Mouse (Mus musculus): Measurements from ENCODE around the gene Ptrh2. TPM values are rescaled to one million over a fixed set of nuclear protein-coding genes. Genes with fewer than 3 reads are reported as not detected.

Gene Ptrh2
- 31.0 TPM for polyA plus RNA-seq (2014; fragmentation: Illumina TruSeq; extraction: RNeasy Lipid Tissue Mini Kit (QIAGEN cat#74804))

DNA sequence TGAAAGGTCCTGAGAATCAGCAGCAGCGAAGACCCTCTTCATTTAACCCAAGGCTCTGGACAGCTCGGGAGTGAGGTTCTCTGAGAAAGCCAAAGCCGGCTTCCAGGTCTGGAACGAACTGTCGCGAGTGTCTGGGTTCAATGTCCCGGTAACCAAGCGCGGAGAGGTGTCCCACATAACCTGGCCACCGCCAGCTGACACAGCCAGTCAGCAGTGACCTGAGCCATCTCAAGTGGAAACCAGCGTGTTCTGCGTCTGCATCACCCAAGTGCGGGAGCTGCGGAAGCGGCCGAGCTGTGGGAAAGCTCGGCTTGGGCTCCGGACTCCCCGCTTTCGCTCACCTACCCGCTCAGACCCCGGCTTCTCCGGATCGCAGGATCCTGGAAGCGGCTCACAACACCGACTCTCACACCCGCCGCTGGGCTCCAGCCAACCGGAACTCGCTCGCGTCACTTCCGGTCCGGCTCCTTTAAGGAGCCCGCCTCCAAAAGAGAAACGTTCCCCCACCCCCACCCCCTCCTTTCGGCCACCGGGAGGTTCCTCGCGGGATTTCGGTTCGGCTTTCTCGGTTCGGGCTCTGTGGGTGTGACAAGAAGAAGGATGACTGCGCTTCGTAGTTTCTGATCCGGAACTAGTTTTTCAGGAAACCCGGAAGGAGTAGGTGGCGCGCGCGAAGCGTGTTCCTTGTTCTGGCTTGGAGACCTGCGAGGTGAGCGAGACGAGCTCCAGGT lies at the start of gene Ptrh2, which contains the start of gene Vmp1:
TSS of gene Ptrh2 (plus strand) at position 591 of the 731 bp plus-strand sequence.
TSS of gene Vmp1 (minus strand) at position 442 of the 731 bp plus-strand sequence.

Other genes with a start within 250 kb of the Ptrh2 start
- gene Rnft1, start 199.3 kb upstream of the Ptrh2 start, polyA plus RNA-seq (2014; fragmentation: Illumina TruSeq; extraction: RNeasy Lipid Tissue Mini Kit (QIAGEN cat#74804)): 85.3 TPM
- 62.3 TPM for gene Rps6kb1, start 139.2 kb upstream of the Ptrh2 start, polyA plus RNA-seq (2014; fragmentation: Illumina TruSeq; extraction: RNeasy Lipid Tissue Mini Kit (QIAGEN cat#74804))
- 7.4 TPM for gene Tubd1, start 139.0 kb upstream of the Ptrh2 start, polyA plus RNA-seq (2014; fragmentation: Illumina TruSeq; extraction: RNeasy Lipid Tissue Mini Kit (QIAGEN cat#74804))
- 197 TPM for gene Vmp1, start 149 bp upstream of the Ptrh2 start, polyA plus RNA-seq (2014; fragmentation: Illumina TruSeq; extraction: RNeasy Lipid Tissue Mini Kit (QIAGEN cat#74804))
- 432 TPM for gene Cltc, start 73.6 kb downstream of the Ptrh2 start, polyA plus RNA-seq (2014; fragmentation: Illumina TruSeq; extraction: RNeasy Lipid Tissue Mini Kit (QIAGEN cat#74804))
- 198 TPM for gene Dhx40, start 123.8 kb downstream of the Ptrh2 start, polyA plus RNA-seq (2014; fragmentation: Illumina TruSeq; extraction: RNeasy Lipid Tissue Mini Kit (QIAGEN cat#74804))